Mouse (Mus musculus) midbrain, postnatal 0 days (tissue): ENCODE data around the gene Nr0b2. TPM values are rescaled to one million over a fixed set of nuclear protein-coding genes. Genes with fewer than 3 reads are reported as not detected.

Experiments
- ATAC-seq: fragments of 200-750 bp; cut with Nextera tagmentation; 2 replicates; pipeline ENCODE4 v1.8.0; 2017; ENCODE audit warnings: moderate number of reproducible peaks, mild to moderate bottlenecking, moderate TSS enrichment, moderate library complexity; ENCODE audit not compliant: low FRiP score
- DNase-seq: peaks from one replicate; pipeline ENCODE4 v3.0.0-alpha.2; 2015; ENCODE audit warnings: low spot score
- H3K27ac ChIP-seq: fragments of 300-500 bp; sonication (generic); 2 replicates; pipeline ENCODE4 v1.5.1; 2014; ENCODE audit warnings: low read depth, mild to moderate bottlenecking, low read length, mixed read lengths
- H3K27me3 ChIP-seq: fragments of 300-500 bp; sonication (generic); 2 replicates; pipeline ENCODE4 v1.6.1; 2014; ENCODE audit warnings: low read length, control low read depth, mixed read lengths; ENCODE audit not compliant: insufficient read depth
- H3K36me3 ChIP-seq: fragments of 300-500 bp; sonication (generic); 2 replicates; pipeline ENCODE4 v1.6.1; 2014; ENCODE audit warnings: low read length, control low read depth, mixed read lengths; ENCODE audit not compliant: insufficient read depth
- H3K4me1 ChIP-seq: fragments of 300-500 bp; sonication (generic); 2 replicates; pipeline ENCODE4 v1.6.1; 2014; ENCODE audit warnings: mild to moderate bottlenecking, control low read depth, antibody characterized with exemption, low read length, mixed read lengths; ENCODE audit not compliant: insufficient read depth
- H3K4me2 ChIP-seq: fragments of 300-500 bp; sonication (generic); 2 replicates; pipeline ENCODE4 v1.6.1; 2014; ENCODE audit warnings: low read depth, mild to moderate bottlenecking, low read length, mixed read lengths; ENCODE audit not compliant: poor library complexity, severe bottlenecking
- H3K4me3 ChIP-seq: fragments of 300-500 bp; sonication (generic); 2 replicates; pipeline ENCODE4 v1.5.1; 2014; ENCODE audit warnings: low read depth, mild to moderate bottlenecking, low read length, moderate library complexity
- H3K9ac ChIP-seq: fragments of 300-500 bp; sonication (generic); replicated peaks from 2 replicates; pipeline ENCODE4 v1.6.1; 2014; ENCODE audit warnings: mild to moderate bottlenecking, low read length, moderate library complexity, mixed read lengths; ENCODE audit not compliant: poor library complexity, severe bottlenecking
- H3K9me3 ChIP-seq: fragments of 300-500 bp; sonication (generic); 2 replicates; pipeline ENCODE4 v1.6.1; 2016; ENCODE audit warnings: low read length, control low read depth
- CTCF ChIP-seq: IDR thresholded peaks from 2 replicates; pipeline ENCODE4 v1.5.1; 2016; ENCODE audit warnings: antibody characterized with exemption, mild to moderate bottlenecking
- WGBS: fragments of 180-500 bp; shearing (Covaris S2); extraction: QIAGEN DNeasy Blood & Tissue Kit; methylation state at CpG from one replicate; pipeline ENCODE4 v1.1.7; 2014; 5-methylcytosine and 5-hydroxymethylcytosine counted together
- microRNA-seq: library from miRNA; unstranded; fragments of <30 nt; microRNA quantifications from one replicate; pipeline ENCODE4, GENCODE M21; 2016; ENCODE audit warnings: borderline number of aligned reads
- polyA plus RNA-seq: library from polyadenylated mRNA; unstranded; fragments of >200 nt; fragmentation: Nextera tagmentation; extraction: Ambion mirVana; gene quantifications from 2 replicates; pipeline ENCODE4 v1.2.1, GENCODE M21; 2015
- total RNA-seq: library from RNA; depleted of rRNA; stranded (reverse); fragments of >200 nt; gene quantifications from 2 replicates; pipeline ENCODE4 v1.2.3, GENCODE M21; 2014; rRNA removed

Nr0b2 gene
- total and polyA plus RNA-seq, 2 experiments from 2014 or later: not detected

GRCm38 (mm10) chr4:133605330-133605729, 52.2 kb downstream of the Nr0b2 start:
- no peak for ATAC-seq
- Histone ChIP-seq H3K4me3 (no peak overlapping the region), H3K27ac (no peak overlapping the region), H3K36me3 (peaks cover 38% of the 10 kb centered on the region), H3K27me3 (peaks cover 17% of the 10 kb centered on the region), H3K4me2 (no peak overlapping the region), H3K9ac (no peak overlapping the region), H3K4me1 (no peaks in the 10 kb centered on the region), H3K9me3 (no peaks in the 10 kb centered on the region)
- WGBS: 62% methylated on average over 9 of the region's 9 CpGs
- no peak for DNase-seq
- no peak for TF ChIP-seq CTCF

Small RNA genes within 50 kb of the gene (microRNA-seq; reads per million reads assigned to microRNA genes)
- not detected for gene Gm23158

Other genes starting within 250 kb of the Nr0b2 start
- 43.0 and 54.8 TPM in 2 replicates for gene Wdtc1, start 199.9 kb upstream of the Nr0b2 start, total RNA-seq
- 14.4 and 15.6 TPM in 2 replicates for gene Wdtc1, start 199.9 kb upstream of the Nr0b2 start, polyA plus RNA-seq
- 29.5 and 34.9 TPM in 2 replicates for gene Slc9a1, start 183.7 kb upstream of the Nr0b2 start, total RNA-seq
- gene Slc9a1, start 183.7 kb upstream of the Nr0b2 start, polyA plus RNA-seq: 11.8 and 12.8 TPM in 2 replicates
- 0.77 and 1.2 TPM in 2 replicates for gene Tent5b, start 73.2 kb upstream of the Nr0b2 start, total RNA-seq
- gene Tent5b, start 73.2 kb upstream of the Nr0b2 start, polyA plus RNA-seq: 0.27 and 0.49 TPM in 2 replicates
- 45.2 and 52.2 TPM in 2 replicates for gene Trnp1, start 54.8 kb upstream of the Nr0b2 start, total RNA-seq
- gene Trnp1, start 54.8 kb upstream of the Nr0b2 start, polyA plus RNA-seq: 15.2 and 17.5 TPM in 2 replicates
- 0.47 and 2.0 TPM in 2 replicates for gene Kdf1, start 34.4 kb upstream of the Nr0b2 start, total RNA-seq
- 0.77 and 1.2 TPM in 2 replicates for gene Kdf1, start 34.4 kb upstream of the Nr0b2 start, polyA plus RNA-seq
- 94.8 and 109 TPM in 2 replicates for gene Nudc, start 7.4 kb upstream of the Nr0b2 start, total RNA-seq
- 227 and 262 TPM in 2 replicates for gene Nudc, start 7.4 kb upstream of the Nr0b2 start, polyA plus RNA-seq
- 8.7 and 10.3 TPM in 2 replicates for gene Gpatch3, start 21.4 kb downstream of the Nr0b2 start, total RNA-seq
- 5.6 and 6.3 TPM in 2 replicates for gene Gpatch3, start 21.4 kb downstream of the Nr0b2 start, polyA plus RNA-seq
- 22.7 and 23.6 TPM in 2 replicates for gene Gpn2, start 31.0 kb downstream of the Nr0b2 start, total RNA-seq
- 16.2 and 16.7 TPM in 2 replicates for gene Gpn2, start 31.0 kb downstream of the Nr0b2 start, polyA plus RNA-seq
- gene Sfn, start 48.8 kb downstream of the Nr0b2 start, total RNA-seq: 2.0 and 3.6 TPM in 2 replicates
- gene Sfn, start 48.8 kb downstream of the Nr0b2 start, polyA plus RNA-seq: 0.67 and 0.86 TPM in 2 replicates
- gene Zdhhc18, start 96.8 kb downstream of the Nr0b2 start, total RNA-seq: 19.2 and 26.7 TPM in 2 replicates
- 5.9 and 7.3 TPM in 2 replicates for gene Zdhhc18, start 96.8 kb downstream of the Nr0b2 start, polyA plus RNA-seq
- gene Pigv, start 119.3 kb downstream of the Nr0b2 start, total RNA-seq: 8.9 and 15.9 TPM in 2 replicates
- gene Pigv, start 119.3 kb downstream of the Nr0b2 start, polyA plus RNA-seq: 13.5 and 14.8 TPM in 2 replicates
- 59.1 and 66.2 TPM in 2 replicates for gene Arid1a, start 203.4 kb downstream of the Nr0b2 start, total RNA-seq
- gene Arid1a, start 203.4 kb downstream of the Nr0b2 start, polyA plus RNA-seq: 16.7 and 19.5 TPM in 2 replicates